Mouse (Mus musculus) heart, embryonic 14.5 days (tissue): ENCODE results near the gene Myo3b. TPM values are rescaled to one million over a fixed set of nuclear protein-coding genes. Genes with fewer than 3 reads are reported as not detected.
A peak's percentile ranks its signal among the peaks of the same experiment; 100 is the strongest.

Experiments
- ATAC-seq: fragments of 200-750 bp; cut with Nextera tagmentation; 2 replicates; pipeline ENCODE4 v1.8.0; 2017; ENCODE audit warnings: low read depth, moderate TSS enrichment; ENCODE audit not compliant: insufficient number of reproducible peaks, insufficient read depth, low FRiP score
- H3K27ac ChIP-seq, 2 experiments: fragments of 200-500 bp in 1 of 2; fragments of 300-500 bp in 1 of 2; sonication (generic) in 1 of 2; replicated peaks in 1 of 2; 2 replicates each; pipeline ENCODE4 v1.5.1; 2012 to 2014; ENCODE audit warnings: low read depth in 2 of 2, low read length in 2 of 2, control low read depth in 1 of 2, mild to moderate bottlenecking in 1 of 2, mixed read lengths in 1 of 2; ENCODE audit not compliant: control insufficient read depth in 1 of 2, insufficient read depth in 1 of 2
- H3K27me3 ChIP-seq: fragments of 300-500 bp; sonication (generic); 2 replicates; pipeline ENCODE4 v1.6.1; 2014; ENCODE audit warnings: mild to moderate bottlenecking, low read length, control low read depth; ENCODE audit not compliant: control insufficient read depth, insufficient read depth
- H3K36me3 ChIP-seq: fragments of 300-500 bp; sonication (generic); 2 replicates; pipeline ENCODE4 v1.6.1; 2014; ENCODE audit warnings: mild to moderate bottlenecking, control low read depth, low read length, mixed read lengths; ENCODE audit not compliant: control insufficient read depth, insufficient read depth
- H3K4me1 ChIP-seq, 2 experiments: fragments of 200-500 bp in 1 of 2; fragments of 300-500 bp in 1 of 2; sonication (generic) in 1 of 2; 2 replicates each; pipeline ENCODE4 v1.6.1; 2012 to 2014; ENCODE audit warnings: low read length in 2 of 2, control low read depth in 1 of 2, mixed read lengths in 1 of 2; ENCODE audit not compliant: control insufficient read depth in 2 of 2, insufficient read depth in 2 of 2
- H3K4me2 ChIP-seq: fragments of 300-500 bp; sonication (generic); 2 replicates; pipeline ENCODE4 v1.6.1; 2014; ENCODE audit warnings: mild to moderate bottlenecking, low read length
- H3K4me3 ChIP-seq, 2 experiments: fragments of 200-500 bp in 1 of 2; fragments of 300-500 bp in 1 of 2; sonication (generic) in 1 of 2; 2 replicates each; pipeline ENCODE4 v1.5.1; 2012 to 2014; ENCODE audit warnings: low read length in 2 of 2, mild to moderate bottlenecking in 2 of 2, control low read depth in 1 of 2, low read depth in 1 of 2, moderate library complexity in 1 of 2; ENCODE audit not compliant: control insufficient read depth in 1 of 2, insufficient read depth in 1 of 2
- H3K9ac ChIP-seq: fragments of 300-500 bp; sonication (generic); 2 replicates; pipeline ENCODE4 v1.6.1; 2014; ENCODE audit warnings: mild to moderate bottlenecking, low read length
- H3K9me3 ChIP-seq: fragments of 300-500 bp; sonication (generic); 2 replicates; pipeline ENCODE4 v1.6.1; 2016; ENCODE audit warnings: low read length, control low read depth; ENCODE audit not compliant: control insufficient read depth
- WGBS: fragments of 180-500 bp; shearing (Covaris S2); extraction: QIAGEN DNeasy Blood & Tissue Kit; methylation state at CpG from one replicate; pipeline ENCODE4 v1.1.7; 2014; 5-methylcytosine and 5-hydroxymethylcytosine counted together
- polyA plus RNA-seq: library from polyadenylated mRNA; unstranded; fragments of >200 nt; fragmentation: Nextera tagmentation; extraction: Ambion mirVana; gene quantifications from 2 replicates; pipeline ENCODE4 v1.2.1, GENCODE M21; 2014

Myo3b gene
- polyA plus RNA-seq, 1 experiment from 2014 or later = 0.43 TPM

DNA sequence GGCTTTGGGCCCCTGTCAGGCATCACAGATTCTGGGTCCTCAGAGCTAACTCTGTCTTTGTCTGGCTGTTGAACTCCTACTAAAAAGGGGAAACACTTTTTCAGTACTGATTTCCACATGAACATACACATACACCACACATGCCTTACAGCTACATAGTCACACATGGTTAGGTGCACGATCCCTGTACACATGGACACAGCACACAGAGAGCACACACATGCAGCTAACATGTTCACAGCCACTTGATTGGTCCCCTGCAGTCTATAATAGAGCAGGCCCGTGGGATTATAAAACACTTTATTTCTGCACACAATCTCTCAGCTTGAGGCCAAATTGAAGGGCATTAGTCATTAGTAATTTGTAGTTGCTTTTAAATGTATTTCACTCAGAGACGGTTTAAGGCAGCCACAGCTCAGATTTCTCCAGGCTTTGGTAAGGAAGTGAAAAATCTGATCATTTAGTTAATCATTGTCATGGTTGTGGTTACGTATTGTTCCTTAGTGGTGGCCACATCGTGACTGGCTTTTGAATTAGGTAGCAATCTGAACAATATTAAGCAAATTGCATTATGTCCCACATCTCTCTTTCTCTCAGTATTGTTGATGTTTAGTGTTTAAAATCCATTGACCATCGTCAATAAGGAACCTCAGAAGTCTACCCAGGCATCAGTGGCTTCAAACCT lies 27.6 kb downstream of the Myo3b start:
- ATAC-seq = no peak
- no peak overlapping the region for H3K27ac ChIP-seq
- no peaks in the 10 kb centered on the region for H3K36me3 ChIP-seq
- no peak overlapping the region for H3K4me3 ChIP-seq
- no peak overlapping the region for H3K9ac ChIP-seq
- no peak overlapping the region for H3K4me2 ChIP-seq
- H3K9me3 ChIP-seq = no peaks in the 10 kb centered on the region
- 85% methylated on average over 6 of the region's 6 CpGs for WGBS
- peaks cover 9 to 13% of the 10 kb centered on the region in 2 experiments; a peak in 3 of 4 replicates for H3K4me1 ChIP-seq
- no peaks in the 10 kb centered on the region; the same call in 1 of the 2 replicates for H3K27me3 ChIP-seq

DNA sequence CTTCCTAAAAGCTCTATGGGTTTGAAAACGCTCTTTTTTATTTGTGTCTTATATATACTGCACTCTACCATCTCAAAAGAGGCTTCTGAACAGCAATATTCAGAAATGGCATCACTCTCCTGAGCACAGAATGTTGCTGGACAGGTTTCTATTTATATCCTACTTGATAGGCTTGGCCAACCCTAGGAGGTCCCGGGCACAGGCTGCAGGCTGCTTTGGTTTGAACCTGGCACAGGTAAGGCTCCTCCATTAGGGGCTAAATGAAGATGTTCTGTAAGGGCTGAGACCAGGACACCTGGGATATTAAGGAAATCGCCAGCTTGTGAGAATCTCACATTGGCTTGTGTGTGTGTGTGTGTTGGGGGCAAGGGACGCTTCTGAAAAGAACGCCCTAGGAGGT lies 30.9 kb downstream of the Myo3b start:
- no peak overlapping the region for H3K4me2 ChIP-seq
- 62% methylated on average over 5 of the region's 5 CpGs for WGBS
- peaks cover 9 to 13% of the 10 kb centered on the region in 2 experiments; a peak in 3 of 4 replicates for H3K4me1 ChIP-seq
- no peaks in the 10 kb centered on the region for H3K36me3 ChIP-seq
- no peak overlapping the region for H3K4me3 ChIP-seq
- H3K27me3 ChIP-seq = no peaks in the 10 kb centered on the region; the same call in 1 of the 2 replicates
- no peaks in the 10 kb centered on the region for H3K9me3 ChIP-seq
- H3K27ac ChIP-seq = no peak overlapping the region
- no peak overlapping the region for H3K9ac ChIP-seq
- ATAC-seq = no peak

DNA sequence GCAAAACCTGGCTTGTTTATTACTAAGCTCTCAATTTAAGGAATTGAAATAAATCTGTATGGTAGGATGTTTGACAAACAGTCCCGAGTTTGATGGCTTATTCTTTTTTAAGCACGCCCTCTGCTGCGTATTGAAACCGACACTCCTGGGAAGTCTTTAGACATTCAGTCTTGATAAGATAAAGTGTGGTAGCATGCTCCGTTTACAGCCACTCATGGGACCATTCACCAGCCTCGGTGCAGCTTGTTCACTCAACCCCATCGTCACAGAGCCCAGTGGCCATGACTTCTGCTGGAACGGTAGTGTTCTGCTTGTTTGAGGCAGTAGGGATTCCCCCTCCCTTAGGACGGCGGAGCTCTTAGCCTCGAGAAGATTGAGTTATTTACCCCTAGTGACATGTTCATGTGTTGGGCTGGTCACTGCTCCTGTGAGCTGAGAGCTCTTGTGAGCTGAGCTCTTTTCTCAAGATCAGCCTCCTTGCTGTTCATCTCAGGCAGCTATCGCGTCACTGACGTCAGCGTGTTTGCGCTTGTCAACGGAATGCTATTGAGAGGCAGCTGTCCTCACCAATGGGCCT lies 44.6 kb downstream of the Myo3b start:
- peaks cover 5% of the 10 kb centered on the region in 2 experiments; a peak in 3 of 4 replicates for H3K4me1 ChIP-seq
- no peaks in the 10 kb centered on the region for H3K27me3 ChIP-seq
- H3K27ac ChIP-seq = no peak overlapping the region
- H3K9me3 ChIP-seq = no peaks in the 10 kb centered on the region
- H3K4me2 ChIP-seq = peak overlapping the region; percentile 66
- peak overlapping the region; percentile 16 to 33 for H3K4me3 ChIP-seq
- 22% methylated on average over 17 of the region's 17 CpGs for WGBS
- H3K9ac ChIP-seq = no peak overlapping the region
- no peak for ATAC-seq
- H3K36me3 ChIP-seq = no peaks in the 10 kb centered on the region

DNA sequence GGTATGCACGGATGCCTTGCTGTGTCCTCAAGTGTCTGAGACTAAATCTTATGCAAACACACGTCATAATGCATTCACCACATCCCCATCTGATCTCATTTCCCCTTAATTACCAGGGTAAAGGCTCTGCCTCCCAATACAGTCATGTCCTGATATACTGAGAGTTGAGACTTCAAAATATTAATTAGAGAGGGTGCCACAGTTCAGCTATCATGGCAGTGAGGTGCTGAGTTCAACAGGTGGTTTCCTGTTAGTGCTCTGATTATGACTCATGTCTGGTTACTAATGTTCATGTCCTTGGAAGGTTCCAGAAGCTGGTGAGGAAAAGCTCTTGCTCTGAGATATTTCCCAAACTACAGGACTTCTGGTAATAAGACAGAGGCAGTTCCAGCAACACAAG lies 52.3 kb downstream of the Myo3b start:
- Histone ChIP-seq H3K4me3 (no peak overlapping the region), H3K4me1 (no peaks in the 10 kb centered on the region), H3K27me3 (no peaks in the 10 kb centered on the region), H3K9ac (no peak overlapping the region), H3K27ac (no peak overlapping the region), H3K9me3 (no peaks in the 10 kb centered on the region), H3K36me3 (no peaks in the 10 kb centered on the region), H3K4me2 (no peak overlapping the region)
- no peak for ATAC-seq
- 77% methylated on average over 2 of the region's 2 CpGs for WGBS

DNA sequence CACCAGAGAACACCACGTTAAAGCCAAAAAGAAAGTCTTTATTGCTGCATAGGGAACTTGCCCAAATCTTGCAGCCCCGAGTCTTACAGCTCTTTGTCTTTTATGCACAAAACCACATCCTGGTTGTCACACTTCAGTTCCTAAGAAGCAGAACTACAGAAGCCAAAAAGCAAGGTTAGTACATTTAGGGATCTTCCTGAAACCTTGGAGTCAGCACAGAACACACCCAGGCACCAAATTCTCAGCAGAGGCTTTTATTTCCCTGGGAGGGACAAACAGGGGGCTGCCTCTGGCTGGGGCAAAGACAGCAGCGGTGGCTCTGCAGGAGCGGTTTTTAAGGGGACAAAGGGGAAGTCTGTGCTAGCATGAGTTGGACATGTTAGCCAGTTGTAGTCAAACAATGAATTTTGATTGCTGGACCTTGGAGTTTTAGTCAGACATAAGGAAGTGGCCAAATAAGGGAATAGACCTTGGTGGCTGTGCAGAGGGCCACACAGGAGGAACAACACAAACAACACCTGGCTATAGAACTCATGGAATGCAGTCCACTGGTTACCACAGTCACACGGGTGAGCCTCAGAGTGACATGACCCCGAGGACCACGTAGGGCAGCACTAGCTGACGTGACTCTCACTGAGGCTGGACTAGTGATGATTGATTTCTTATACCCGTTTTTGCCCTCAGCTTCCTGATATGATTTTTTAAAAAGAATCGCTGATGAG lies 53.0 kb downstream of the Myo3b start:
- Histone ChIP-seq H3K4me3 (no peak overlapping the region), H3K4me1 (no peaks in the 10 kb centered on the region), H3K4me2 (no peak overlapping the region), H3K9me3 (no peaks in the 10 kb centered on the region), H3K27ac (no peak overlapping the region), H3K36me3 (no peaks in the 10 kb centered on the region), H3K27me3 (no peaks in the 10 kb centered on the region), H3K9ac (no peak overlapping the region)
- no peak for ATAC-seq
- 62% methylated on average over 10 of the region's 10 CpGs for whole genome bisulfite sequencing

DNA sequence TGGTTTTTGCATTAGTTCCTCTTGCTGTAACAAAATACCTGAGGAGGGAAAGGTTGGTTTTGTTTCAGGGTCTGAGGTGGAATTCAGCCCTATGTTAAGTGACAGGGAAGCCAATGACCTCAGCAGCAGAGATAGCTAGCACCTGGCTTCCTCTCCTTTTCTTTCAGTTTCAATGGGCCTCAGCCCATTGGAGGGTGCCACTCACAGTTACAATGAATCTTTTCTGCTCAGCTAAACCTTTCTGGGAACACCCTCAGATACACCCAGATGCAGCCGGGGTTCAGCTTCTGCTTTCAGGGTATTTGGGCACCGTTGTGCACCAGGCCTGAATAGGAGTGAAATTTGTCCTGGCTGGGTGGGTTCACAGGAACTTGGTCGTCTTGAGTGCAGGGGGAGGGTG lies 53.7 kb downstream of the Myo3b start:
- Histone ChIP-seq H3K4me2 (no peak overlapping the region), H3K9me3 (no peaks in the 10 kb centered on the region), H3K27ac (no peak overlapping the region), H3K36me3 (no peaks in the 10 kb centered on the region), H3K27me3 (no peaks in the 10 kb centered on the region), H3K4me3 (no peak overlapping the region), H3K4me1 (no peaks in the 10 kb centered on the region), H3K9ac (no peak overlapping the region)
- 71% methylated on average over 3 of the region's 3 CpGs for WGBS
- ATAC-seq = no peak

DNA sequence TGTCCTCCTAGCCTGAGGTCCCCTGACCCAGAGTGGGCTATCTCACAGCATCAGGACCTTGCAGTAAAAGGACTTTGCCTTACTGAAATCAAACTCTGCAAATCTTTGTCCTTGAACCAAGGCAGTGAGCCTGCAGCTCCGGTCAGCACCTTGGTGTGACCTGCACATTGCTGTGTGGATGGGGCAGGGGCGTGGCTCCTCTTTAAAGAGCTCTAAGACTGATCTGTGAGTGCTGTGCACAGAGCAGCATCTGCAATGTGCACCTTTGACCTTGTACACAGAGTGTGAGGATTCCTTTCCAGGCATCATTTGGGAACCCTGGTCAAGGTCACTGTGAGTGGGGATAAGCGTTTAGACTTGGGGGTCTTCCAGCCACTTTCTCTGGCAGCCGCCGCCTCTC lies 55.5 kb downstream of the Myo3b start:
- Histone ChIP-seq H3K36me3 (no peaks in the 10 kb centered on the region), H3K4me1 (no peaks in the 10 kb centered on the region), H3K27me3 (no peaks in the 10 kb centered on the region), H3K9me3 (no peaks in the 10 kb centered on the region), H3K4me2 (no peak overlapping the region), H3K4me3 (no peak overlapping the region), H3K9ac (no peak overlapping the region), H3K27ac (no peak overlapping the region)
- WGBS = 48% methylated on average over 5 of the region's 5 CpGs
- no peak for ATAC-seq
